Mouse (Mus musculus): Measurements from ENCODE around the gene Dgat2. TPM values are rescaled to one million over a fixed set of nuclear protein-coding genes. Genes with fewer than 3 reads are reported as not detected.

Gene Dgat2
- polyA plus RNA-seq, 1 experiment from 2014 or later: 26.9 TPM

DNA sequence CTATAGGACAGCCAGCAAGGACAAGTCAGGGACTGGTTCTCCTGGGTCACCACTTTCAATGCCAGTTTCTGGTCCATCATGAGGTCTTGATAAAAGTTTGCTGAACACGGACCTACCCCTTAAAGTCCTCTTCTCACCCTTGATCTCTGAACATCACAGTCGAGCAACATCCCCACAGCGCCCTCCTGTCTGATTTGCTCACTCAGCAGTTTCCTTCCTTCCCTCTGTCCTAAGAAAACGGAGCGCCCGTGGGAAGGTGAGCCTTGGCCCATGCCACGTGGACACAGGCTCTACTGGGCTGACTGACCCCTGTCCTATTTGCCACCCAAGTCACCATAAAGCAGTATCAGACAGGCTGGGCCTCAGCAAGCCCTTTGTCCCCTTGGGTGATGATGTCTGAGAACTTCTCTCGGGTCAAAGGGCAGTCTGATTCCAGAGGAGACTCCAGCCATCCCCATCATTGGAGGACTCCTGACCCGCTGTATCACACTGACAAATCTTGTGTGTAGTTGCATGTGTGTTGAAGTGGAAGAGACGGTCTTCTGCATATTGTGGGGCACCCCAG is 32.2 kb upstream of the Dgat2 start:
- 84% methylated on average over 10 of the region's 10 CpGs for WGBS
- H3K4me1 ChIP-seq (replicated peaks): peaks cover 38% of the 10 kb centered on the region
- no peak overlapping the region for H3K4me3 ChIP-seq
- no peak overlapping the region for H3K4me2 ChIP-seq
- ATAC-seq (replicated peaks; ENCODE audit: insufficient number of reproducible peaks, insufficient read depth, low FRiP score, low read depth): no peak
- H3K27me3 ChIP-seq: no peaks in the 10 kb centered on the region
- H3K27ac ChIP-seq: no peak overlapping the region
- no peaks in the 10 kb centered on the region for H3K9me3 ChIP-seq (replicated peaks)
- no peaks in the 10 kb centered on the region for H3K36me3 ChIP-seq
- no peak overlapping the region for H3K9ac ChIP-seq

DNA sequence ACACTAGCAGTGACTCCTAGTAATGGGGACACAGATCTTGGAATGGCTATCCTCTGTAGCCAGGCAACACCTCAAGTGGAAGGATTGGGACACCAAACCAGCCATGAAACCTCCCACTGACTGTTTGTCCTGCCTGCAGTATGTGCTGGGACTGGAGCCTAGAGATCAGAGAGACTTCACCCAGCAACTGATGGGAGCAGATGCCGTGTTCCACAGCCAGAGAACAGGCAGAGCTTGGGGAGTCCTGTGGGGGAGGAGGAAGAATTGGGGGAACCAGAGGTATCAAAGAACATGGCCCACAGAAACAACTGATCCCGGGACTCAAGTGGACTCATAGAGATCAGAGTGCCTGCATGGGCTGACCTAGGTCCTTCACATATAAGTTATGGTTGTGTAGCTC is 31.2 kb upstream of the Dgat2 start:
- 84% methylated on average over 2 of the region's 2 CpGs for WGBS
- Histone ChIP-seq H3K4me2 (no peak overlapping the region), H3K9me3 (replicated peaks) (no peaks in the 10 kb centered on the region), H3K4me3 (no peak overlapping the region), H3K4me1 (replicated peaks) (peaks cover 38% of the 10 kb centered on the region), H3K27me3 (no peaks in the 10 kb centered on the region), H3K27ac (no peak overlapping the region), H3K9ac (no peak overlapping the region), H3K36me3 (no peaks in the 10 kb centered on the region)
- no peak for ATAC-seq (replicated peaks; ENCODE audit: insufficient number of reproducible peaks, insufficient read depth, low FRiP score, low read depth)

DNA sequence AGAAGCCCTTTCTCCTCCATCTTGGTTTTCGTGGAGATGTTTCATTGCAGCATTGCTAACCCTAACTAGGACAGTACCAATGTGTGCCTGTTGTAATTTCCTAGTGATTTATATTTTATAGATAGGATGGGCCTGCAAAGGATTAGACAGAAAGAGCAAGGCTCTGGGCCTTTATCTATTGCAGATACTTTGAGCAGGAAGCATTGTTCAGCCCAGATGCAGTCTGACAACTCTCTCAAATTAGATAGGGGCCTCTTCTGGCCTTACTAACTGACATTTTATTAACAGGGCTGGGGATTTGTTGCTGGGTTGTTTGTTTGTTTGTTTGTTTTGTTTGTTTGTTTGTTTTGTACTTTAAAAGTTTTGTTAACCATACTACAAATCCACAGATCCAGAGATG is 30.5 kb upstream of the Dgat2 start:
- Histone ChIP-seq H3K4me2 (no peak overlapping the region), H3K4me1 (replicated peaks) (peaks cover 33% of the 10 kb centered on the region), H3K27ac (no peak overlapping the region), H3K9me3 (replicated peaks) (no peaks in the 10 kb centered on the region), H3K9ac (no peak overlapping the region), H3K27me3 (no peaks in the 10 kb centered on the region), H3K4me3 (no peak overlapping the region), H3K36me3 (no peaks in the 10 kb centered on the region)
- 84% methylated on average over 1 of the region's 1 CpGs for WGBS
- no peak for ATAC-seq (replicated peaks; ENCODE audit: insufficient number of reproducible peaks, insufficient read depth, low FRiP score, low read depth)

DNA sequence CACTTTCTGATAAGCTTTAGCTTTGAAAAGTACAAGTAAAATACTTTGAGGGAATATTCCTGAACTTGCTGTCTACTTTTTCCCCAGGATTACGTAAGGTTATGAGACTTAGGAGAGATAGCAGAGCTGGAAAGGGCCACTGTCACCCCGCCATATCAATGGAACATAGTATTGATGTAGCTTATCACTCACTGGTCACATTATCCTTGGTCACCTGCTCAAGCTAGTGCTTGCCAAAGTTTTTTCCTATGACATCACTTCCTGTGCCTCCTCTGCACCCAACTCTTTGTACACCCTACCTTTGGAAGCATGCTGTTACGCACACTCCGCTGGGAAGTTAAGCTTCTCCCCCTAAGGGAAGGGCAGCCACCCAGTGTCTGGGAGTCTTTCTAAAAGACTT is 26.2 kb upstream of the Dgat2 start:
- Histone ChIP-seq H3K36me3 (no peaks in the 10 kb centered on the region), H3K4me2 (no peak overlapping the region), H3K9ac (no peak overlapping the region), H3K27ac (no peak overlapping the region), H3K27me3 (no peaks in the 10 kb centered on the region), H3K9me3 (replicated peaks) (no peaks in the 10 kb centered on the region), H3K4me3 (no peak overlapping the region), H3K4me1 (replicated peaks) (no peaks in the 10 kb centered on the region)
- 77% methylated on average over 4 of the region's 4 CpGs for WGBS
- ATAC-seq (replicated peaks; ENCODE audit: insufficient number of reproducible peaks, insufficient read depth, low FRiP score, low read depth): no peak

DNA sequence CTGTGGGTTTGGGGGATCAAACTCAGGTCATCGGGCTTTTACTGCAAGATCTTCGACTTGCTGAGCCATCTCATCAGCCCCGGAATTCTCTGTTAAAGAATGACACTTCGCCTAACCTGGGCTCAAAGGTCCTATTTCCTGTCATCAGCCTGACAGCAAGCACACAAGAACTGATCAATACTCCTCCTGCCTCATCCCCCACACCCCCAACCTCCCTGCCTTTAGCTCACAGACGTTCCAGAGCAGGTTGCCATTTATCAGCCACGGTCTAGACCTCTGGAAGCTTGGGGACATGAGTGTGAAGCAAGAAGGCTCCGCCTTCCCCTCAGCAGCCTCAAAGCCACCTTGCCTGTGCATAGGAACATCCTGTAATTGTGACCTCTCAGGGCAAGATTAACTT is 23.8 kb upstream of the Dgat2 start:
- no peaks in the 10 kb centered on the region for H3K9me3 ChIP-seq (replicated peaks)
- peaks cover 9% of the 10 kb centered on the region for H3K4me1 ChIP-seq (replicated peaks)
- 68% methylated on average over 7 of the region's 7 CpGs for WGBS
- ATAC-seq (replicated peaks; ENCODE audit: insufficient number of reproducible peaks, insufficient read depth, low FRiP score, low read depth): no peak
- no peaks in the 10 kb centered on the region for H3K36me3 ChIP-seq
- no peak overlapping the region for H3K4me3 ChIP-seq
- H3K27me3 ChIP-seq: no peaks in the 10 kb centered on the region
- no peak overlapping the region for H3K9ac ChIP-seq
- no peak overlapping the region for H3K4me2 ChIP-seq
- H3K27ac ChIP-seq: no peak overlapping the region

DNA sequence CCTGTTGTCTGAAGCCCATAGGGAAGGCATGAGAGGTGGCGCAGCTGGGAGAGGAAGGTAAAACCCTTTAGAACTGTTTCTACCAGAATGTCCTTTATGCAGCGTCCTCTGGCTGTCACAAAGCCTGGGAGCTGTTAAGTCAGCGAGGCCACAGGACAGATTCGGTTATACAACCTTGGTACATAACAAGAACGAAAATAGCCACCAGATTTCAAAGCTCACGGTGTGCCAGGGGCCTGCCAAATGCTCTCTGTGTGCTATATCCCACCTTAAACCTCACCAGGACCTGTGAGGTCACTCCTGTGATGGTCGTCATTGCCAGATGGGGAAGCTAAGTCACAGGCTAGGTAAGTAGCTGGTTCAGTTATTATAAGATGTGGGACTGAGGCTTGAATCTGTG is 19.6 kb upstream of the Dgat2 start:
- Histone ChIP-seq H3K27ac (peak overlapping the region; percentile 85), H3K27me3 (no peaks in the 10 kb centered on the region), H3K36me3 (no peaks in the 10 kb centered on the region), H3K9me3 (replicated peaks) (no peaks in the 10 kb centered on the region), H3K4me2 (no peak overlapping the region), H3K4me3 (no peak overlapping the region), H3K9ac (no peak overlapping the region), H3K4me1 (replicated peaks) (peaks cover 15% of the 10 kb centered on the region)
- 52% methylated on average over 7 of the region's 7 CpGs for WGBS
- peak; percentile 44 for ATAC-seq (replicated peaks; ENCODE audit: insufficient number of reproducible peaks, insufficient read depth, low FRiP score, low read depth)

DNA sequence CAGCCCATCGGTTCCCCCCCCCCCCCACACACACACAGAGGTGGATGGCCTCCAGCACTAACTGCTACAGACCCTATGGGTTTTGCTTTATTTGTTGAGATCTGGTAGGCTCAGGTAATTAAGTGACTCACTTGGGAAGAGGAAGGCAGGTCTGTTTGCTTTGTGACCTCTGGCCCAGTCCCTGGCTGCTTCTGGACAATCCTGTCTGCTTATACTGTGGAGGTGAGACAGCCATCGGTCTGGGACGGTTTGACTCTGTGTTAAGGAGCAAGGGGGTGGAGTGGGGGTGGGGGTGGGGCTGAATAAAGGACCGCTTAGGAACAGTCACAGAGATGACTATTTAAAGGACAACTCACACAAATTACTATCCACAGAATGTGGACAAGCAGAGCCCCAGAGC is 17.8 kb upstream of the Dgat2 start:
- no peaks in the 10 kb centered on the region for H3K9me3 ChIP-seq (replicated peaks)
- no peak overlapping the region for H3K4me3 ChIP-seq
- no peak overlapping the region for H3K9ac ChIP-seq
- no peaks in the 10 kb centered on the region for H3K36me3 ChIP-seq
- H3K4me1 ChIP-seq (replicated peaks): peaks cover 15% of the 10 kb centered on the region
- no peaks in the 10 kb centered on the region for H3K27me3 ChIP-seq
- no peak overlapping the region for H3K4me2 ChIP-seq
- WGBS: 38% methylated on average over 4 of the region's 4 CpGs
- no peak overlapping the region for H3K27ac ChIP-seq
- no peak; the same call in 1 of the 2 replicates for ATAC-seq (replicated peaks; ENCODE audit: insufficient number of reproducible peaks, insufficient read depth, low FRiP score, low read depth)

DNA sequence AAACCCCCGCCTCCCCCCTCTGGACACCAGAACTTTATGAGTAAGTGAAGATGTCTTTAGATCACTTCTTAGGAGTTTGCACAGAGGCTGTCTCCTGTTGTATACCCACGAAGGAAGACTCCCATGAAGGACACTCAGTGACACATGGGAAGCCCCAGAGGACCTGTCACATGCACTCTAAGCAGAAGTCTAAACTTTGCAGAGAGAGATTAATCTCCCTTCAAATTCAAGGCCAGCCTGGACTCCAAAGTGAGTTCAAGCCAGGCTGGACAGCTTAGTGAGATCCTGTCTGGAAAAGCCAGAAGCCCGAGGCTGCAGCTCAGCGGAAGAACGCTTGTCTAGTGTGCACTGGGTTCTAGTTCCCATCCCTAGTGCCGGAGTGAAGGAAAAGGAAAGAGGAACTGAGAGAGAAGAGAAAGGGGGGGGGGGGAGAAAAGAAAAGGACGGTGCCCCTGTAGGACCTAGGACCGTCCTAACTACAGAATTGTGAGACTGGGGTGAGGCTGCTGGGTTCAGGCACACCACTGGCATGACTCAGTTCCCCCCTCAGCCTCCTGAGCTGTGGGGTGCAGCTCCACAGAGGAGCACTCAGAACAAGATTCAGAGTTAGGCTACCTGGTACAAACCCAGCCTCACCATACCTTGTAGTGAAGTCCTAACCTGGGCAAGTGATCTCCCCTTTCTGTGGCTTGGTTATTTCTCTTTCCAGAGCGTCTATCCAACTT is 17.1 kb upstream of the Dgat2 start:
- ATAC-seq (replicated peaks; ENCODE audit: insufficient number of reproducible peaks, insufficient read depth, low FRiP score, low read depth): no peak
- Histone ChIP-seq H3K4me1 (replicated peaks) (peaks cover 15% of the 10 kb centered on the region), H3K4me3 (no peak overlapping the region), H3K9ac (no peak overlapping the region), H3K9me3 (replicated peaks) (no peaks in the 10 kb centered on the region), H3K27me3 (no peaks in the 10 kb centered on the region), H3K4me2 (no peak overlapping the region), H3K27ac (no peak overlapping the region), H3K36me3 (no peaks in the 10 kb centered on the region)
- 80% methylated on average over 9 of the region's 9 CpGs for WGBS

DNA sequence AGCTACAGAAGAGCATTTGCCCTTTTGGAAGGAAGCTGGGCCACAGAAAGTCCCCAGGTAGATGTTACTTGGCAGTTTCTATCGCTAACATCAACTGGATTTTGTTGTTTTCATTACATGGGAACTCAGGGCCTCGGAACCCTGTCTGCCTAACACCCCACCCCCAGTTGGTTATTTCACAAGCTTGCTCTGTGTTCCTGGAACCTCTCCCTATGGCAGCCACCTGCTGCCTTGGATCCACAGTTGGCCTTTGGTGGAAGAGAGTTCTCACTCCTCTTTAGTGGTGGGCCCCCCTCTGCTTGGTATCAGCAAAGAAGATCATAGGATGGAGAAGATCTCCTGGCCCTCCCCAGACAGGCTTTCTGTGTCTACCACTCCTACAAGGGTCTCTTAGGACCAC is 16.3 kb upstream of the Dgat2 start:
- no peak overlapping the region for H3K9ac ChIP-seq
- WGBS: 85% methylated on average over 2 of the region's 2 CpGs
- no peaks in the 10 kb centered on the region for H3K27me3 ChIP-seq
- H3K9me3 ChIP-seq (replicated peaks): no peaks in the 10 kb centered on the region
- no peaks in the 10 kb centered on the region for H3K36me3 ChIP-seq
- peaks cover 15% of the 10 kb centered on the region for H3K4me1 ChIP-seq (replicated peaks)
- no peak overlapping the region for H3K4me2 ChIP-seq
- no peak overlapping the region for H3K4me3 ChIP-seq
- no peak overlapping the region for H3K27ac ChIP-seq
- ATAC-seq (replicated peaks; ENCODE audit: insufficient number of reproducible peaks, insufficient read depth, low FRiP score, low read depth): no peak

DNA sequence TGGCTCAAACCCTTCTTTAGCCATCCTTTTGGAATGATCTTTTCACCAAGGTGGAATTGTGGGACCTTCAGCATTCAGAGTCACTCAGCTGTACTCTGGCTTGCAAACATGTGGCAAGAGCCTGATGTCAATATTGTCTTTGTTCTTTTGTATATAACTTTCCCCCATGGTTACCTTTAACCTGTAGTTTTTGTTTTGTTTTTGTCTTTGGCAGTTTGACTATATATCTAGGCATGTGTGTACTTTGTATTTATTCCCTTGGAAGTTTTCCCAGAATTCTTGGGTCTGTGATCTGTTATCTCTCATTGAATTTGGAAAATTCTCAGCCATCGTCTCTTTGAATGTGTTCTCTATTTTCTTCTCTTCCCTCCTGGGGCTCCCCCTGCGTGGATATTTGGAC is 12.0 kb upstream of the Dgat2 start:
- Histone ChIP-seq H3K9ac (no peak overlapping the region), H3K4me2 (no peak overlapping the region), H3K27ac (no peak overlapping the region), H3K9me3 (replicated peaks) (no peaks in the 10 kb centered on the region), H3K4me3 (no peak overlapping the region), H3K4me1 (replicated peaks) (no peaks in the 10 kb centered on the region), H3K36me3 (no peaks in the 10 kb centered on the region), H3K27me3 (no peaks in the 10 kb centered on the region)
- 53% methylated on average over 2 of the region's 2 CpGs for WGBS
- ATAC-seq (replicated peaks; ENCODE audit: insufficient number of reproducible peaks, insufficient read depth, low FRiP score, low read depth): no peak

DNA sequence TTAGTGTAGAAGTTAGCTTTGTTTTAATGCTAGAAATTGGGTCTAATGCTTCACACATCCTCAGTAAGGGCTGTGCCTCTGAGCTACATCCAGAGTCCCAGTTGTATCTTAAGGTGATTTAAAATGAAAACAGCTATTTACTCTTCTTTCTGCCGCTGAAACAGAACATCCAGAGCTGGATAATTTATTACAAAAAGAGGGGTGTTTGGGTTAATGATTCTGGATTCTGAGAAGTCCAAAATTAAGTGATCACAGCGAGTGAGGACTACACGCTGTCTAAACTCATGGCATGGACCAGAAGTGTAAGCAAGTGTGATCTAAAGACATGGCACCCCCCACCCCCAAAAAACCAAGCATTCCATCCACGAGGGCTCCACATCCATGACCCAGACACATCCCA is 11.4 kb upstream of the Dgat2 start:
- H3K9me3 ChIP-seq (replicated peaks): no peaks in the 10 kb centered on the region

DNA sequence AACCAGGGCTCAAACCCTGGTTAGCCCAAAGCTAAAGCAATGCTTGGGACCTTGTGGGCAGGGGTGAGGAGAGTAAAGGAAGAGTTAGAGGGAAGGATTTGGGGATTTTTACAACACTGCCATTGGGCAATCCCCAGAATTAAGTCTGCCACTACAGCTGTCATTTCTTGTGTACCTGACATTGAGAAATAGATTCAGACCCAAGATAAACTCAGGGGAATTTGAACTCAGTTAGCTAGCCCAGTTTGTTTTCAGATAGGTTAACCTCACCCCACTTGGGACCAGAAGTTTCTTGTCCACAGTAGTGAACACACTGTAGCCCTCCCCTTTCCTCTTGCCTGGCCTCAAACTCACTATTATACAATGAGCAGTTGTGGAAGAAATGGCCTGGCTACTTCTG is 8.9 kb upstream of the Dgat2 start:
- ATAC-seq (replicated peaks; ENCODE audit: insufficient number of reproducible peaks, insufficient read depth, low FRiP score, low read depth): no peak
- Histone ChIP-seq H3K4me1 (replicated peaks) (no peaks in the 10 kb centered on the region), H3K27ac (no peak overlapping the region), H3K36me3 (no peaks in the 10 kb centered on the region), H3K9ac (no peak overlapping the region), H3K27me3 (no peaks in the 10 kb centered on the region), H3K4me3 (no peak overlapping the region), H3K4me2 (no peak overlapping the region), H3K9me3 (replicated peaks) (no peaks in the 10 kb centered on the region)

More for the DNA sequence above, 11.4 kb upstream of the Dgat2 start:
- Histone ChIP-seq H3K9ac (no peak overlapping the region), H3K27ac (no peak overlapping the region), H3K4me2 (no peak overlapping the region), H3K36me3 (no peaks in the 10 kb centered on the region), H3K4me3 (no peak overlapping the region), H3K27me3 (no peaks in the 10 kb centered on the region), H3K4me1 (replicated peaks) (no peaks in the 10 kb centered on the region)
- ATAC-seq (replicated peaks; ENCODE audit: insufficient number of reproducible peaks, insufficient read depth, low FRiP score, low read depth): no peak
- 79% methylated on average over 4 of the region's 4 CpGs for WGBS
